Mouse (Mus musculus) T-cell, adult 2 months (primary cell): ENCODE results near the gene Syt13.

Experiments
- DNase-seq: peaks from one replicate; pipeline ENCODE4 v3.0.0; 2022; ENCODE audit warnings: low spot score

The Syt13 gene

GRCm38 (mm10) chr2:92914933-92915553 lies at the start of gene Syt13:
TSS of gene Syt13 (plus strand) at chr2:92915098.
- DNase-seq, result no peak

- DNase-seq, result no peak
Measured at GRCm38 (mm10) chr2:92866616-92867015, 48.3 kb upstream of the Syt13 start.

- DNase-seq, result no peak
Measured at GRCm38 (mm10) chr2:92870139-92870836, 44.6 kb upstream of the Syt13 start.

GRCm38 (mm10) chr2:92871093-92871686 lies 43.7 kb upstream of the Syt13 start:
- no peak for DNase-seq

- DNase-seq, result no peak
Measured at GRCm38 (mm10) chr2:92872652-92873051, 42.2 kb upstream of the Syt13 start.

- DNase-seq, result no peak
Measured at GRCm38 (mm10) chr2:92874592-92874991, 40.3 kb upstream of the Syt13 start.

GRCm38 (mm10) chr2:92877488-92877887 lies 37.4 kb upstream of the Syt13 start:
- DNase-seq, result no peak

GRCm38 (mm10) chr2:92883039-92883911 lies 31.6 kb upstream of the Syt13 start:
- DNase-seq, result peak; percentile 28

- DNase-seq, result no peak
Measured at GRCm38 (mm10) chr2:92883912-92884243, 31.0 kb upstream of the Syt13 start.

- DNase-seq, result no peak
Measured at GRCm38 (mm10) chr2:92884976-92885375, 29.9 kb upstream of the Syt13 start.

- no peak for DNase-seq
Measured at GRCm38 (mm10) chr2:92886862-92887261, 28.0 kb upstream of the Syt13 start.

- DNase-seq, result no peak
Measured at GRCm38 (mm10) chr2:92892524-92892923, 22.4 kb upstream of the Syt13 start.

- no peak for DNase-seq
Measured at GRCm38 (mm10) chr2:92903650-92904049, 11.2 kb upstream of the Syt13 start.

GRCm38 (mm10) chr2:92904307-92904859 lies 10.5 kb upstream of the Syt13 start:
- DNase-seq, result peak; percentile 27

GRCm38 (mm10) chr2:92910371-92910770 lies 4.5 kb upstream of the Syt13 start:
- DNase-seq, result no peak

- DNase-seq, result no peak
Measured at GRCm38 (mm10) chr2:92912312-92912711, 2.6 kb upstream of the Syt13 start.

- DNase-seq, result no peak
Measured at GRCm38 (mm10) chr2:92913295-92913694, 1.6 kb upstream of the Syt13 start.

GRCm38 (mm10) chr2:92915659-92916631 lies 1.0 kb downstream of the Syt13 start:
- no peak for DNase-seq

GRCm38 (mm10) chr2:92917405-92918142 lies 2.7 kb downstream of the Syt13 start:
- DNase-seq, result no peak

GRCm38 (mm10) chr2:92920709-92921108 lies 5.8 kb downstream of the Syt13 start:
- DNase-seq, result no peak
